Mouse (Mus musculus) heart, embryonic 13.5 days (tissue): ENCODE measurements at regions not wholly inside any gene's neighbourhood (a gene's known extent, or its start where the extent isn't known, plus 50 kb on each side); places are given as distances from the start of the nearest gene placed in this dataset.

Source experiments
- ATAC-seq: fragments of 200-750 bp; cut with Nextera tagmentation; 2 replicates; pipeline ENCODE4 v1.8.0; 2017; ENCODE audit warnings: moderate TSS enrichment; ENCODE audit not compliant: insufficient number of reproducible peaks, low FRiP score, low TSS enrichment; ENCODE audit errors: extremely low read depth
- H3K27ac ChIP-seq: fragments of 300-500 bp; sonication (generic); replicated peaks from 2 replicates; pipeline ENCODE4 v1.5.1; 2015; ENCODE audit warnings: moderate library complexity, mild to moderate bottlenecking, inconsistent platforms
- H3K27me3 ChIP-seq: fragments of 300-500 bp; sonication (generic); replicated peaks from 2 replicates; pipeline ENCODE4 v1.6.1; 2015; ENCODE audit warnings: mild to moderate bottlenecking, inconsistent platforms
- H3K36me3 ChIP-seq: fragments of 300-500 bp; sonication (generic); 2 replicates; pipeline ENCODE4 v1.6.1; 2015; ENCODE audit warnings: mild to moderate bottlenecking, inconsistent platforms
- H3K4me1 ChIP-seq: fragments of 300-500 bp; sonication (generic); 2 replicates; pipeline ENCODE4 v1.6.1; 2015; ENCODE audit warnings: inconsistent platforms
- H3K4me2 ChIP-seq: fragments of 300-500 bp; sonication (generic); 2 replicates; pipeline ENCODE4 v1.6.1; 2015; ENCODE audit warnings: inconsistent platforms, mild to moderate bottlenecking, moderate library complexity
- H3K4me3 ChIP-seq: fragments of 300-500 bp; sonication (generic); 2 replicates; pipeline ENCODE4 v1.5.1; 2015; ENCODE audit warnings: moderate library complexity, mild to moderate bottlenecking, inconsistent platforms
- H3K9ac ChIP-seq: fragments of 300-500 bp; sonication (generic); 2 replicates; pipeline ENCODE4 v1.6.1; 2015; ENCODE audit warnings: inconsistent platforms, mild to moderate bottlenecking, moderate library complexity
- H3K9me3 ChIP-seq: fragments of 300-500 bp; sonication (generic); 2 replicates; pipeline ENCODE4 v1.6.1; 2016; ENCODE audit warnings: inconsistent platforms
- WGBS: fragments of 180-500 bp; shearing (Covaris S2); methylation state at CpG from one replicate; pipeline ENCODE4 v1.1.7; 2015; ENCODE audit warnings: mixed read lengths; 5-methylcytosine and 5-hydroxymethylcytosine counted together

GRCm38 (mm10) chr4:34227611-34228010 is 177.6 kb upstream of the Spaca1 start:
- Histone ChIP-seq H3K9me3 (no peaks in the 10 kb centered on the region), H3K36me3 (no peaks in the 10 kb centered on the region), H3K27me3 (0 out of 2 replicates have a peak, but pooled peaks cover under 1% of the 10 kb centered on the region), H3K4me3 (no peak overlapping the region), H3K4me2 (no peak overlapping the region), H3K4me1 (0 out of 2 replicates have a peak, but pooled peaks cover 3% of the 10 kb centered on the region), H3K27ac (no peak overlapping the region), H3K9ac (no peak overlapping the region)
- ATAC-seq, result no peak
- 71% methylated on average over 5 of the region's 5 CpGs for WGBS

- Histone ChIP-seq H3K4me3 (no peak overlapping the region), H3K36me3 (no peaks in the 10 kb centered on the region), H3K27me3 (0 out of 2 replicates have a peak, but pooled peaks cover 3% of the 10 kb centered on the region), H3K27ac (no peak overlapping the region), H3K4me2 (no peak overlapping the region), H3K9ac (no peak overlapping the region), H3K9me3 (no peaks in the 10 kb centered on the region), H3K4me1 (no peaks in the 10 kb centered on the region)
- no peak for ATAC-seq
- WGBS, result 6% methylated on average over 3 of the region's 3 CpGs
These were observed 181.3 kb upstream of the Spaca1 start for GRCm38 (mm10) chr4:34231270-34231669.

- no peak overlapping the region for H3K4me2 ChIP-seq
- 71% methylated on average over 11 of the region's 11 CpGs for WGBS
- no peak for ATAC-seq
These were observed 184.2 kb upstream of the Spaca1 start for GRCm38 (mm10) chr4:34234204-34234603.

DNA sequence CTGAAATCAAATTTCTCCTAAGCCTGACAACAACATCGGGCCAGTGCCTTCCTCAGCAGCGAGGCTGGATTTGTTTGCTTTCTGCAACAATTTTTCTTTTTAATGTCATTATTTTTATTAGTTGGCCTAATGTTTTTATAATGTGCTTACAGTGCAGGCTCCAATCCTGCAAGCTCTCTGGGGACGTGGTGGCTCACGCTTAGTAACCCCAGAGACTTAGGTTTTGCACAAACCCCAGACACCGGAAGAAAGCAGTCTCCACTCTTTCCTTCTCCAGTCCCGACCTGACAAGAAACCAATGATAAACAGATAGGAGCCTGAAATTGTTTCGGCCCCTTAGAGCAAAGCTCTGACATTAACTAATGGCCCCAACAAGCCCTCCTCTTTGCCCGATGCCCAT is 184.7 kb upstream of the Spaca1 start:
- Histone ChIP-seq H3K9me3 (no peaks in the 10 kb centered on the region), H3K9ac (no peak overlapping the region), H3K36me3 (no peaks in the 10 kb centered on the region), H3K4me1 (no peaks in the 10 kb centered on the region), H3K4me3 (no peak overlapping the region), H3K27ac (no peak overlapping the region), H3K4me2 (no peak overlapping the region), H3K27me3 (0 out of 2 replicates have a peak, but pooled peaks cover 7% of the 10 kb centered on the region)
- no peak for ATAC-seq
- whole genome bisulfite sequencing, result 70% methylated on average over 8 of the region's 8 CpGs

More at GRCm38 (mm10) chr4:34234204-34234603, 184.2 kb upstream of the Spaca1 start:
- H3K27ac ChIP-seq, result no peak overlapping the region
- H3K9ac ChIP-seq, result no peak overlapping the region
- 0 out of 2 replicates have a peak, but pooled peaks cover 7% of the 10 kb centered on the region for H3K27me3 ChIP-seq
- no peaks in the 10 kb centered on the region for H3K9me3 ChIP-seq
- no peak overlapping the region for H3K4me3 ChIP-seq
- no peaks in the 10 kb centered on the region for H3K36me3 ChIP-seq
- H3K4me1 ChIP-seq, result no peaks in the 10 kb centered on the region

- Histone ChIP-seq H3K4me3 (no peak overlapping the region), H3K4me1 (no peaks in the 10 kb centered on the region), H3K36me3 (no peaks in the 10 kb centered on the region), H3K27me3 (0 out of 2 replicates have a peak, but pooled peaks cover 5% of the 10 kb centered on the region), H3K4me2 (no peak overlapping the region), H3K9ac (no peak overlapping the region), H3K27ac (no peak overlapping the region), H3K9me3 (no peaks in the 10 kb centered on the region)
- WGBS, result 84% methylated on average over 3 of the region's 3 CpGs
- no peak for ATAC-seq
These were observed 187.8 kb upstream of the Spaca1 start for GRCm38 (mm10) chr4:34237791-34238190.

DNA sequence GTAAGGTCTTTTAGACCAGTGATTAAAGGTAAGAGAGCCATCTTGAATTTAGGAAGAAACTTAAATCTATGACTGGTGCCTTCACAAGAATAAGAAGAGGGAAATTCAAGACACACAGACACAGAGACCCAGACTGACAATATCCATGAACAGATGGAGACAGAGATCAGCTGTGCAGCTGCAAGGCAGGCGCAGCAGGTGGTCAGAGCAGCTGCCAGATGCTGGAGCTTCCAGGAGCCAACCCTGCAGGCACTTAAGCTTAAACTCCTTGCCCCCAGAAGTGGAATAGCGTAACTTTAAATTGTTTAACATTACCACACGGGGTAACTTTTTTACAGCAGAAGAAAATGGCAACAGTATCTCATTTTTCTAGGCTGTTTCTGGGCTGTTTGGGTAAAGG is 189.6 kb upstream of the Spaca1 start:
- H3K9me3 ChIP-seq, result no peaks in the 10 kb centered on the region
- 0 out of 2 replicates have a peak, but pooled peaks cover 4% of the 10 kb centered on the region for H3K27me3 ChIP-seq
- H3K36me3 ChIP-seq, result no peaks in the 10 kb centered on the region
- no peak overlapping the region for H3K9ac ChIP-seq
- no peak overlapping the region for H3K4me3 ChIP-seq
- H3K4me2 ChIP-seq, result no peak overlapping the region
- H3K27ac ChIP-seq, result no peak overlapping the region
- H3K4me1 ChIP-seq, result no peaks in the 10 kb centered on the region
- 51% methylated on average over 3 of the region's 3 CpGs for WGBS
- no peak for ATAC-seq

DNA sequence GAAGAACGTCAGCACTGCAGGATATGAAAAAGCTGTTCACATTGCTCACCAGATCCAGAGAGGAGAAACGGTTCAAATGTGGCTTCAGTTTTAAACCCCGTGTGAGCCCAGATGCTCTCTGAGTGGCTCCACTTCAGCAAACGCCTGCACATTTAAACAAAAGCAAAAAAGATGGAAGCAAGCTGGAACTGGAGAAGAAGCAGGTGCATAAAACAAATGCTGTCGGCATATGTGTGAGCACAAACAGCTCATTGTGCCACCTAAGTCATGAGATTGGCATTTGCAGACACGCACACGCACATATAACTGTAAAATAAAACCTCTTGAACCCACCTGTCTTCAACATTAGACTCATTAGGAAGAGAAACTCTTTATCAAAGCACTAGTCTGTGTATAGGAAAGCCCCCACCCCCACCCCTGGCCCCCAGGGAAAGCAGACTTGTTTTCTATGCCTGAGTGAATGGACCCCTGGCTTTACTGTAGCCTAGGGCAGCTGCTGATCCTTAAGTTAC is 191.1 kb upstream of the Spaca1 start:
- Histone ChIP-seq H3K4me1 (no peaks in the 10 kb centered on the region), H3K9me3 (no peaks in the 10 kb centered on the region), H3K27ac (no peak overlapping the region), H3K4me2 (no peak overlapping the region), H3K4me3 (no peak overlapping the region), H3K27me3 (0 out of 2 replicates have a peak, but pooled peaks cover 4% of the 10 kb centered on the region), H3K9ac (no peak overlapping the region), H3K36me3 (no peaks in the 10 kb centered on the region)
- no peak for ATAC-seq
- 53% methylated on average over 7 of the region's 7 CpGs for WGBS

DNA sequence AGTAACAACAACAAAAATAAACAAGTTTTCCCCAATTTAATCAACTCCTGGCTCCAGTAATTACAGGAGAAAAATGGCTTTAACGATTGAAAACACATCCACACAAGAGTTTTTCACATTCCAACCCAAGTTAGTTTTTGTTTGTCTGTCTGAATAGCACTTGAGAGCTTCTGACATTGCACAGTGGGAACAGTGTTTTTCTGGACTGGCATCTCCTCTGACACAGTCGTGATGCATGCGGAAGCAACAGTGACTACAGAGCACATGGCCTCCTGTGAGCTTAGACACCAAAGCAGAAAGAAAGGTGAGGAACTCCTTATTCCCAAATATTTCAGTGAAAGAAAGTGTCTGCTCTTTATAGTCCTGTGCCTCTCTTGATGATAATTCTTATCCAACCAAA is 191.7 kb upstream of the Spaca1 start:
- ATAC-seq, result no peak
- no peak overlapping the region for H3K27ac ChIP-seq
- no peak overlapping the region for H3K4me2 ChIP-seq
- no peaks in the 10 kb centered on the region for H3K4me1 ChIP-seq
- H3K4me3 ChIP-seq, result no peak overlapping the region
- H3K36me3 ChIP-seq, result no peaks in the 10 kb centered on the region
- no peaks in the 10 kb centered on the region for H3K9me3 ChIP-seq
- no peak overlapping the region for H3K9ac ChIP-seq
- WGBS, result 58% methylated on average over 3 of the region's 3 CpGs
- H3K27me3 ChIP-seq, result 0 out of 2 replicates have a peak, but pooled peaks cover 2% of the 10 kb centered on the region

- Histone ChIP-seq H3K36me3 (no peaks in the 10 kb centered on the region), H3K27me3 (no peaks in the 10 kb centered on the region), H3K9me3 (no peaks in the 10 kb centered on the region), H3K4me3 (no peak overlapping the region), H3K27ac (no peak overlapping the region), H3K9ac (no peak overlapping the region), H3K4me2 (no peak overlapping the region), H3K4me1 (no peaks in the 10 kb centered on the region)
- no peak for ATAC-seq
These were observed 209.5 kb upstream of the Spaca1 start for GRCm38 (mm10) chr4:34259444-34259843.

- H3K36me3 ChIP-seq, result no peaks in the 10 kb centered on the region
- no peak overlapping the region for H3K9ac ChIP-seq
- H3K4me2 ChIP-seq, result no peak overlapping the region
- no peaks in the 10 kb centered on the region for H3K4me1 ChIP-seq
- H3K27me3 ChIP-seq, result no peaks in the 10 kb centered on the region
- ATAC-seq, result no peak
- no peak overlapping the region for H3K4me3 ChIP-seq
- no peak overlapping the region for H3K27ac ChIP-seq
- H3K9me3 ChIP-seq, result no peaks in the 10 kb centered on the region
- WGBS, result 82% methylated on average over 4 of the region's 4 CpGs
These were observed 210.5 kb upstream of the Spaca1 start for GRCm38 (mm10) chr4:34260468-34260867.

DNA sequence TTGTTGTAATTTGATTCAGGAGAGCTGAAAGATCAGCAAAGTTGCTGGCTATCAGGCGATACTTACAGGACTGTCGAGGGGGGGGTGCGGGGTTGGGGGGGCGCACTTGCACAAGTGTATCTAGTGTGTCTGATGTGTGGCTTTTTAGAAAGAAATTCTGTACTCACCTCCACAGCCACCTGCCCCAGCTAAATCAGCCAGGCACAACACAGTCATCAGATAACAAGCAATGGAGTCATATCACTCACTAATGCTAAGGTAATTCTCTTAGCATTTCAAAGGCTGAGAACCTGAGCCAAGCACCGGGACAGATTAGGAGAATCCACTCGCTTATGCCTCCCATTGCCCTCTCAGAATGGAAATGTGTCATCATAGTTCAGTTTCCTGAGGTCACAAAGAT is 211.8 kb upstream of the Spaca1 start:
- no peaks in the 10 kb centered on the region for H3K27me3 ChIP-seq
- no peaks in the 10 kb centered on the region for H3K4me1 ChIP-seq
- WGBS, result 48% methylated on average over 6 of the region's 6 CpGs
- H3K9ac ChIP-seq, result no peak overlapping the region
- no peak overlapping the region for H3K27ac ChIP-seq
- no peaks in the 10 kb centered on the region for H3K9me3 ChIP-seq
- H3K4me3 ChIP-seq, result no peak overlapping the region
- no peak overlapping the region for H3K4me2 ChIP-seq
- no peaks in the 10 kb centered on the region for H3K36me3 ChIP-seq
- ATAC-seq, result no peak

DNA sequence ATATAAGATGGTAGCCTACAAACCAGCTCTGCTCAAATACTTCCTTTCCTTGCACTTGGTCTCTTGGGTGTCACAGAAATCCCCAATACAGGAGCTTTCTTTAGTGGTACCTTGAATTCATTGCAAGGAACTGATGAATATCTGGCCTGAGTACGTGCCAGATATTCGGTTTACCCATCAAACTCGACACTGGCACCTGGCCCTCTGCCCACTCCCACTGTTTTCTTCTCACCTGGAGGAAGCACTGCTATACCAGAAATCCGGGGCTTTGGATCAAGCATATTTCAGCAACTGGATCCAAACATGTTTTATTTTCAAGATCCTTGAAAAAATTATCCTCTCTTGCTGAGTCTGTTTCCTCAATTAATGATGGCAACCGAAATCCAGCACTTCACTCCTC is 214.4 kb upstream of the Spaca1 start:
- no peaks in the 10 kb centered on the region for H3K4me1 ChIP-seq
- no peaks in the 10 kb centered on the region for H3K36me3 ChIP-seq
- no peak overlapping the region for H3K27ac ChIP-seq
- H3K9me3 ChIP-seq, result no peaks in the 10 kb centered on the region
- 84% methylated on average over 5 of the region's 5 CpGs for WGBS
- no peaks in the 10 kb centered on the region for H3K27me3 ChIP-seq
- no peak for ATAC-seq
- no peak overlapping the region for H3K4me2 ChIP-seq
- H3K4me3 ChIP-seq, result no peak overlapping the region
- H3K9ac ChIP-seq, result no peak overlapping the region
